Mouse (Mus musculus) left cerebral cortex, postnatal 25 days (tissue): ENCODE measurements around the gene Zzef1. TPM values are rescaled to one million over a fixed set of nuclear protein-coding genes. Genes with fewer than 3 reads are reported as not detected.

ENCODE experiments used
- DNase-seq, 2 experiments: peaks; one replicate each; pipeline ENCODE4 v3.0.0; 2022; ENCODE audit warnings: low spot score in 2 of 2, mixed read lengths in 1 of 2
- intact Hi-C: fragments of 180-260 bp; cut with DNase I; formaldehyde crosslinking; loops from one replicate; pipeline ENCODE4 v1.15.1; 2025
- total RNA-seq, 2 experiments: library from RNA; stranded (reverse); gene quantifications; 2 replicates each; pipeline ENCODE4 v1.2.3; 2021

Zzef1 gene
- total RNA-seq, 2 experiments from 2014 or later = 40.2 to 45.8 TPM

GRCm38 (mm10) chr11:72856764-72857163, 60.7 kb downstream of the Zzef1 start:
- DNase-seq = no peak
- intact Hi-C loops = no loop called here

- DNase-seq = peak in 1 of 2 experiments; percentile 73
- intact Hi-C loops = no loop called here
Observed at GRCm38 (mm10) chr11:72861236-72861635, 65.2 kb downstream of the Zzef1 start.

- intact Hi-C loops = no loop called here
- no peak for DNase-seq
Observed at GRCm38 (mm10) chr11:72866446-72866845, 70.4 kb downstream of the Zzef1 start.

- intact Hi-C loops = no loop called here
- DNase-seq = no peak
Observed at GRCm38 (mm10) chr11:72872061-72872460, 76.0 kb downstream of the Zzef1 start.

- DNase-seq = no peak
- intact Hi-C loops = loop anchor here (10.0 kb wide), 1 partner anchor 318 kb away; no protein-coding TSS in a partner anchor
Observed at GRCm38 (mm10) chr11:72892623-72893022, 96.6 kb downstream of the Zzef1 start.

GRCm38 (mm10) chr11:72908391-72908790, 112.4 kb downstream of the Zzef1 start:
- no peak for DNase-seq
- intact Hi-C loops = no loop called here

- no peak for DNase-seq
- intact Hi-C loops = no loop called here
Observed at GRCm38 (mm10) chr11:72917299-72917996, 121.4 kb downstream of the Zzef1 start.

GRCm38 (mm10) chr11:72923116-72923515, 127.1 kb downstream of the Zzef1 start:
- intact Hi-C loops = no loop called here
- no peak for DNase-seq

GRCm38 (mm10) chr11:72924458-72924857, 128.4 kb downstream of the Zzef1 start:
- DNase-seq = no peak
- intact Hi-C loops = no loop called here

GRCm38 (mm10) chr11:72925067-72925466, 129.0 kb downstream of the Zzef1 start:
- intact Hi-C loops = loop anchor here (5.0 kb wide), 2 partner anchors 122 to 163 kb away; partner anchors contain the start of gene Ncbp3
- DNase-seq = peak in 1 of 2 experiments; percentile 37

- intact Hi-C loops = loop anchor here (1.0 to 5.0 kb wide), 3 partner anchors 75 to 164 kb away; partner anchors contain the start of gene Ncbp3
- DNase-seq = no peak
Observed at GRCm38 (mm10) chr11:72926226-72926890, 130.3 kb downstream of the Zzef1 start.

GRCm38 (mm10) chr11:72928516-72928915, 132.5 kb downstream of the Zzef1 start:
- intact Hi-C loops = loop anchor here (5.0 kb wide), 2 partner anchors 119 to 166 kb away; partner anchors contain the start of gene Ncbp3
- peak in 1 of 2 experiments; percentile 50 for DNase-seq

- intact Hi-C loops = loop anchor here (5.0 kb wide), 1 partner anchor 62 kb away; no protein-coding TSS in a partner anchor
- no peak for DNase-seq
Observed at GRCm38 (mm10) chr11:72940208-72941143, 144.4 kb downstream of the Zzef1 start.

- no peak for DNase-seq
- intact Hi-C loops = loop anchor here (5.0 kb wide), 1 partner anchor 57 kb away; no protein-coding TSS in a partner anchor
Observed at GRCm38 (mm10) chr11:72944996-72945793, 149.2 kb downstream of the Zzef1 start.

- intact Hi-C loops = no loop called here
- no peak for DNase-seq
Observed at GRCm38 (mm10) chr11:72945875-72946559, 150.0 kb downstream of the Zzef1 start.

- intact Hi-C loops = no loop called here
- no peak for DNase-seq
Observed at GRCm38 (mm10) chr11:72946560-72947119, 150.6 kb downstream of the Zzef1 start.

GRCm38 (mm10) chr11:72947840-72948239, 151.8 kb downstream of the Zzef1 start:
- no peak for DNase-seq
- intact Hi-C loops = no loop called here

- DNase-seq = no peak
- intact Hi-C loops = no loop called here
Observed at GRCm38 (mm10) chr11:72948254-72948653, 152.2 kb downstream of the Zzef1 start.
